Comparison of ENCODE assay signal across 8 mouse cellular contexts in the genomic region with DNA sequence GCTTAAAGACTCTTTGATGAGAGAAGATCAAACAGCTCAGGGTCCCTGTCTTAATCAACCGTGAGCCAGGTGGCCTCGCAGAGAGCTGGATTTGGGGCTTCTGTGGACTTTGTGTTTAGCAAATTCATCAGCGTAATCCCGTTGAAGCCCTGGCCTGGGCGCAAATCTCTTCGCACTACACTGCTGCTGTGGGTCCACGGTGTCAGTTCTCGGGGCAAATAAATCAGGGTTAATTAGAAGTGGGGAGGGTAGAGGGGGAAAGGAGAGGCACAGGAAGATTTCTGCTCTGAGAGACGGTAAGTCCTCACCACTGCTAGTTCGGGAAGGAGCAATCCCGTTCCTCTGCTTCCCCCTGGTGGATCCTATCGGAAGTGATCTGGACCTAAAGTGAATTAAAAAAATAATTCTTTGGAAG. TPM values are rescaled to one million over a fixed set of nuclear protein-coding genes. Genes with fewer than 3 reads are reported as not detected.
DNase-seq lines count a peak whose midpoint lies in the region; ATAC-seq lines count a peak whose summit lies in the region.

No protein-coding gene starts in this region.

- no peaks in the 10 kb centered on the region for H3K9me3 ChIP-seq in forebrain, embryonic 15.5 days
- H3K9me3 ChIP-seq in hindbrain, embryonic 10.5 days: no peaks in the 10 kb centered on the region
- no peaks in the 10 kb centered on the region for H3K9me3 ChIP-seq in lung, embryonic 15.5 days

- H3K4me3 ChIP-seq in forebrain, embryonic 15.5 days: peak overlapping the region; percentile 21
- H3K4me3 ChIP-seq in hindbrain, embryonic 10.5 days: peak overlapping the region; percentile 44
- peak overlapping the region; percentile 21 for H3K4me3 ChIP-seq in lung, embryonic 15.5 days

- no peaks in the 10 kb centered on the region for H3K36me3 ChIP-seq in forebrain, embryonic 15.5 days
- H3K36me3 ChIP-seq in hindbrain, embryonic 10.5 days: no peaks in the 10 kb centered on the region
- H3K36me3 ChIP-seq in lung, embryonic 15.5 days: no peaks in the 10 kb centered on the region

- ATAC-seq in forebrain, embryonic 15.5 days (replicated peaks): peak; percentile 86
- ATAC-seq in lung, embryonic 15.5 days (ENCODE audit: borderline replicate concordance, extremely low read depth, low FRiP score, low TSS enrichment): peak; percentile 59; the same call in 1 of the 2 replicates
- ATAC-seq in erythroid progenitor cell, adult 5-6 weeks (replicated peaks; ENCODE audit: low FRiP score, poor library complexity, severe bottlenecking): no peak

- no peak overlapping the region for H3K27ac ChIP-seq in forebrain, embryonic 15.5 days (replicated peaks)
- 0 out of 2 replicates have a peak overlapping the region, but pooled peaks have one; percentile 59 for H3K27ac ChIP-seq in hindbrain, embryonic 10.5 days
- no peak overlapping the region for H3K27ac ChIP-seq in lung, embryonic 15.5 days

- H3K4me2 ChIP-seq in forebrain, embryonic 15.5 days (replicated peaks): peak overlapping the region; percentile 43
- H3K4me2 ChIP-seq in lung, embryonic 15.5 days: peak overlapping the region; percentile 53

- H3K27me3 ChIP-seq in forebrain, embryonic 15.5 days: peaks cover 36% of the 10 kb centered on the region
- peaks cover 47% of the 10 kb centered on the region for H3K27me3 ChIP-seq in hindbrain, embryonic 10.5 days (ENCODE audit: insufficient read depth, poor library complexity, severe bottlenecking)
- peaks cover 36% of the 10 kb centered on the region for H3K27me3 ChIP-seq in lung, embryonic 15.5 days

- WGBS in forebrain, embryonic 15.5 days: under 1% methylated on average over 12 of the region's 12 CpGs
- WGBS in hindbrain, embryonic 10.5 days: 1% methylated on average over 12 of the region's 12 CpGs
- WGBS in lung, embryonic 15.5 days: under 1% methylated on average over 12 of the region's 12 CpGs

- H3K9ac ChIP-seq in forebrain, embryonic 15.5 days (replicated peaks): peak overlapping the region; percentile 26; the same call in 1 of the 2 replicates
- H3K9ac ChIP-seq in lung, embryonic 15.5 days: no peak overlapping the region

- DNase-seq in MEL-GATA-1-ER (ENCODE audit: extremely low read depth, low read depth): peak; percentile 5
- peak; percentile 5 for DNase-seq in c-Kit-positive CD71-positive TER-119-positive erythroid progenitor cells, embryonic 14.5 days (ENCODE audit: low spot score)
- peak; percentile 74 for DNase-seq in hindbrain, embryonic 10.5 days (ENCODE audit: low spot score)
- DNase-seq in layer of hippocampus, postnatal 10 days (ENCODE audit: low spot score in 2 of 2): peak; percentile 83 to 86
- peak; percentile 79 for DNase-seq in retina, postnatal 1 day

- peaks cover 11% of the 10 kb centered on the region for H3K4me1 ChIP-seq in forebrain, embryonic 15.5 days
- H3K4me1 ChIP-seq in hindbrain, embryonic 10.5 days (replicated peaks): peaks cover 24% of the 10 kb centered on the region
- 0 out of 2 replicates have a peak, but pooled peaks cover 7% of the 10 kb centered on the region for H3K4me1 ChIP-seq in lung, embryonic 15.5 days

RNA-seq across cellular contexts. Expression of gene Dkk1, which starts 5.0 kb away (rescaled TPM):
- polyA plus RNA-seq in forebrain, embryonic 15.5 days (2015; fragmentation: Nextera tagmentation; extraction: Ambion mirVana): 0.27 and 0.51 TPM in 2 replicates
- polyA plus RNA-seq in hindbrain, embryonic 10.5 days (2016; fragmentation: Nextera tagmentation; extraction: Ambion mirVana): 5.9 and 7.1 TPM in 2 replicates
- not detected for total RNA-seq in layer of hippocampus, postnatal 10 days (2021)
- 0.39 and 0.42 TPM in 2 replicates for polyA plus RNA-seq in lung, embryonic 15.5 days (2015; fragmentation: Nextera tagmentation; extraction: Ambion mirVana)
- total RNA-seq in erythroid progenitor cell, adult 5-6 weeks (2015; ENCODE audit: low replicate concordance): not detected in 2 replicates
- not detected in 2 replicates for total RNA-seq in erythroid progenitor cell, adult 5-6 weeks (2017; ENCODE audit: low replicate concordance)

Comparison
In these comparisons a context has a peak if more than half of its experiments do, and no peak if none do; other contexts are left out.
1. DNase-seq: peak in every context shown above with its lines; median percentile 84 in layer of hippocampus, postnatal 10 days; 79 in retina, postnatal 1 day; 74 in hindbrain, embryonic 10.5 days; 5 in MEL-GATA-1-ER; 5 in c-Kit-positive CD71-positive TER-119-positive erythroid progenitor cells, embryonic 14.5 days.